Mouse (Mus musculus) retina, embryonic 14.5 days (tissue): ENCODE data around the gene Cbarp.
A peak's percentile ranks its signal among the peaks of the same experiment; 100 is the strongest.

Source experiments
- DNase-seq: peaks from one replicate; pipeline ENCODE4 v3.0.0-alpha.2; 2015; ENCODE audit warnings: low spot score

The Cbarp gene

DNA sequence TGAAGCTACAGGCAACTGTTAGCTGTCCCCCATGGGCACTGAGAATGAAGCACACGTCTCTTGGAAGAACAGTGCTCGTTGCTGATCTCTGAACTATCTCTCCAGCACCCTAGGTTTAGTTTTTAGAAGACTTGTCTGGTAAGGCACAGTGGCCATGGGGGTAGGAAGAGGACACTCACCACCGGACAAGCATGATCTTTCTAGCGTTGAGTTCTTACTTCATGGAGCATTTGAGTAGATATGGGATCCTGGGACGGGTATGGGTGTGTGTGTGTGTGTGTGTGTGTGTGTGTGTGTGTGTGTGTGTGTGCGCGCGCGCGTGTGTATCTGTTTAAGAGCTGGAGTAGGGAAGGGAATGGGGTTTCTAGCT lies at the start of gene Cbarp:
Gene Cbarp (minus strand): TSS at position 170 of the 370 bp plus-strand sequence.
- DNase-seq: no peak

DNA sequence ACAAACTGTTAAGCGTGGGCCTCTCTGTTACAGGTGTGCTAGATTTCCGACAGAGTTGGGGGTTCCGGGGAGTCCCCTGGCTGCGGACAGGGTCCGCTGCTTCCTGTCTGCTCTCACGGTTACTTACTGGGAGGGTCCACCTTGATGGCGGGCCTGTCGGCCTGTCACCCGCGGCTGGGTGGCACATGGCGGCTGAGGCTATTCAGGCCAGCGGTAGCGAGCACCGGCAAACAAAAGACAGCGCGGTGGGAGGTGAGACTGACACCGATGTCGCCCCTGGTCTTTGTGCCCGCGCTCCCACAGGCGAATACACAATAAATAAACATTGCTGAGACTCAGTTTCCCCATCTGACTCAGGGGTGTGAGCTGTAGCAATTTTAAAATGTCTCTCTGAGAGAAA lies 49.4 kb upstream of the Cbarp start:
- peak; percentile 66 for DNase-seq

DNA sequence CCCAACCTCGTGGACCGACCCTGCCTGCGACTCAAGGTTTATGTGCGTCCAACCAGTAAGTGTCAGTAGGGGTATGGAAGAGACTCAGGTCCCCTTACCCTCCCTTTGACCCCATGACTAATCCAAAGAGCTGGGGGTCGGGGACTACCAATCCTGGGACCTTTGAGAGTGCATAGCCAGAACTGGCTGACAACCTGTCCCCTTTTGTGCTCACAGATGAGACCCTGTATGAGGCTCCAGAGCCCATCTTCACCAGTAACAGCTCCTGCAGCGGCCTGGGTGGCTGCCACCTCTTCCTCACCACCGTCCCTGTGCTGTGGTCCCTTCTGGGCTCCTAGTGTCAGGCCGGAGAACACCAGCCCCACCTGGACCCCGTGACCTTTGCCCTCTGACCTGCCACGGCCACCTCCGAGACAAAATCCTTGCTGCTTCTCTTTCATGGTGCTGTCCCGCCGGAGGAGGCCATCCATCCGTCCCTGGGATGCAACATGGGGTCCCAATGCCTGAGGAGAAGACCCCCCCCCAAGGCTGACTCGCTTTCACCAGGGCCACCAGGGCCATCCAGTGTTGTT lies 47.9 kb upstream of the Cbarp start:
- DNase-seq: no peak

DNA sequence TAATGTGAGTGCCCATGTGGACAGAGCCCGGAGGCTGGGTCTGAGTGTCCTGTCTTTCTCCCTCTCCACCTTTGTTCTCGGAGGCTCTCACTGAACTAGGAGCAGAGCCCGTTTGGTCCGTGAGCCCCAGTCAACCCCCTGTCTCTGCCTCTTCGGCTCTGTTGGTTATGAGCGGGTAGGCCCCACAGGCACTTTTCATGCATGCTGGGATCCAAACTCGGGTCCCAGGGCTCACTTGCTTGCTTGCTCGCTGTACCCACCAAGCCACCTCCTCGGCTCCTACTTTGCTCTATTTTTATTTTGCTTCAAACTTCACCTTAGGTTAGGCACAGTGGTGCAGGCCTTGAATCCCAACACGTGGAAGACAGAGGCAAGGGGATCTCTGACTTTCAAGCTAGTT lies 47.1 kb upstream of the Cbarp start:
- DNase-seq: no peak

GRCm38 (mm10) chr10:80186649-80187048 lies 46.0 kb upstream of the Cbarp start:
- DNase-seq: no peak

DNA sequence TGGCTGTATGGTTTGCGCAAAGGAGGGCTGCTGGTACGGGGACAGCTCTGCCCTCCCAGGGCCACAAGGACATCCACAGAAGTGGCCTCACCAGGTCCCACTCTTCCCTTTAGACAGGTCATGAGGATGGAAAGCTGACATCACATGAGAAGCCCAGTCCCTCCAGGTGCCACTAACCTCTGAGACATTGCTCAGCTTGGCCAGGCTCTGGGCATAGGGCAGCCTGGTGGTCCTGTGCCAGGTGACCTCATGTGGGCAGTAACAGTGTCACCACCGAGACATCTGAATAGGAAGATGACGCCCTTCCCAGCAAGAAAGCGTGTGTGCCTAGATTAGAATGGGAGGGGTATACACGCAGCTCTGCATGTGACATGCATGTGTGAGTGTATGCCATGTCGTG lies 41.9 kb upstream of the Cbarp start:
- DNase-seq: no peak

GRCm38 (mm10) chr10:80180823-80181222 lies 40.2 kb upstream of the Cbarp start:
- no peak for DNase-seq

DNA sequence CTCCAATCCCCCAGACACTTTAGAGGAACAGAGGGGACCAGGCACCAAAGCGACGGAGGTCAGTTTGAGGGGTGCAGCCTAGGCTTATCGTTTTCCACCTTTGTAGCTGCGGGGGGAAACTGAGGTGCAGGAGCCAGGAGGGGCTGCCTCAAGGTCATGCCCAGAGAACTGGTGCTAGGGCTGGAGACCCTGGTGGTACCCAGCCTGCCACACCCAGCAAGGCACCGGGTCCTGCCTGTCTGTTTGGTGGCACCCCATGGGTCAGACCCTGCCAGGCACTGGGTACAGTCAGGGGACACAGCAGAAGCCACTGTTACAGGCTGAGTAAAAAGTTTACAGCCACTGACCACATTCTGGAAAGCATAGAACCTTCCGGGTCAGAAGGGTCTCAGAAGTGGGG lies 39.7 kb upstream of the Cbarp start:
- no peak for DNase-seq

GRCm38 (mm10) chr10:80179068-80180051 lies 38.7 kb upstream of the Cbarp start, which contains the start of gene Efna2:
Gene Efna2, plus strand, starts transcription at chr10:80179482.
- DNase-seq: peak; percentile 74

DNA sequence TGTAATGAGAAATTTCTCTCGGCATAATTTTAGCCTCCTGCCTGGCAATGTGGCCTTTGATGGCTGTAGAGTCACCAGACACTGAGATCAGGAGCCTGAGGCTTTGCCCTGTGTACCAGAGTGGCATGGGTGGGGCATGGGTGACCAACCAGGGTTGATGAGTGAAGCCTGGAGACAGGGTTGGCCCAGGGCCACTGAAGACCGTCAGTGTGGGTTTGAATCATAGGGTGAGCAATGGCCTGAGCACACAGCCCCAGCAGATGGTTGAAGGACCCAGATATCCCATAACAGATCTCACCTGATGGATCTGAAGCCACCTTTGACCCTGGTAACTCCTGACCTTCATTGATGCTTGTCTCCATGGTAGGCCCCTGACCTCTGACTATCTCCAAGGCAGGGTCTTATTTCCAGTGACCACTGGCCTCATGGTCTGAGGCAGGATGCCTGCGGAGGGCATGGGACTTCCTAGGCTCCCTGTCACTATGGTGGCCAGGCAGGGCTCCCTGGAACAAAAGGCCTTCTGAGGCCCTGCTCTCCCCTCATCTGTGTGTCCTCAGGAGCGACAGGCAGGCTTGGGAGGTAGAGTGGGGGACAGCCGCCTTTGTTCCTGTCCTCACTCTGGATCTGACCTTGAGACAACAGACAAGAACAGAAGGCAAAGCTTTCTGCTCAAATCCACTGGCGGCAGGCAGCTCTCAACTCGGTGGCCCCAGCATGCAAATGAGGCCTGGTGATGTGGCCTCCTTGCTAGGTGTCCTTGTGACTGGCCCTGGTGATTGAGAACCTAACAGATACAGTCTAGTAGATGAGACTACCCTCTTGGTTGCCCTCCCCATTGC lies 37.0 kb upstream of the Cbarp start:
- no peak for DNase-seq

DNA sequence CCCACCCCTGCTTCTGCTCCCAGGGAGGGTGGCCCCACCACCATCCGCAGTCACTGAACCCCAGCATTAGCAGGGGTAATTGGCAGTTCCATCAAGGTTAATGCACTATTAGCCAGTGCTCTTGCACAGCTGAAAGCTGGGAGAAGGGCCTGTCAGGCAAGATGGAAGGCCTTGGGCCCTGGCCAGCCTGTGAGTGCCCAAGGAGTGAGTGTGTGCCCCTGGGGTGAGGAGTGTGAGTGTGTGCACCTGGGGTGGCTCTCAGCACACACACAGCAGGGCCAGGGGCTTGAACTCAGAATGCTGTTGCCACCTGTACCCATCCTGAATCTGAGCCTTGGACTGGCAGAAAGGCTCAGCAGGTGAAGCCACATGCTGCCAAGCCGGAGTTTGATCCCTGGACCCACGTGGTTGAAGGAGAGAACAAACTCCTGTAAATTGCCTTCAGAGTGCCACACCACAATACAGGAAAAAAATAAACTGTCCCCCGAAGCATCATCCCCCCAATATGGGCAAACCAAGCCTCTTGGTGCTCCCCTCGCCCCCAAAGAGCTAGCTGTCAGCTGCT lies 35.7 kb upstream of the Cbarp start:
- no peak for DNase-seq

- peak; percentile 81 for DNase-seq
Observed at GRCm38 (mm10) chr10:80175536-80176269, 35.1 kb upstream of the Cbarp start.

GRCm38 (mm10) chr10:80174705-80175104 lies 34.1 kb upstream of the Cbarp start:
- peak; percentile 79 for DNase-seq

DNA sequence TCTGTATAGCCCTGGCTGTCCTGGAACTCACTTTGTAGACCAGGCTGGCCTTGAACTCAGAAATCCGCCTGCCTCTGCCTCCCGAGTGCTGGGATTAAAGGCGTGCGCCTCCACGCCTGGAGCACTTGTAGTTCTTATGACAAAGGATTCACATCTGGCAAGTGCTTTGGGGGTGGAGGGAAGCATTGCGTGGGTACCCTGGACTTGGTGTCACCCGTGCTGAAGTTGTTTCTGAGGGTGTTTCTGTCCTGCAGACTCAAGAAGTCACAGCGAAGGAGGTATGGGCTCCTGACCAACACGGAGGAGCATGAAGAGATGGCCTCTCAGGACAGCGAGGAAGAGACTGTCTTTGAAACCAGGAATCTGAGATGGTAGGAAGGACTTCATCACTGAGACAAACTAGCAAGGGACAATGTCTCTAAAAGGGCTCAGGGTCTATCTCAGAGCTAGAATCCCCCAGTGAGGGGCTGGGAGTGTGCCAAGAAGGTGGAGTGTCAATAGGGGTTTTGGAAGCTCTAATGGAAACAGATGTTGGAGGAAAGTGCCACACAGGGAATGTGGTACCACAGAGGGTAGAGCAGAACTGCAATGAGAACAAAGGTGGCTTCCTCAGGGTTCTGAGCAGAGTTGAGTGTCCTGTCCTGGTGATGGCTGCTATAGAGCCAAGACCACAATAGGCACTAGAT lies 33.5 kb upstream of the Cbarp start:
- DNase-seq: no peak

DNA sequence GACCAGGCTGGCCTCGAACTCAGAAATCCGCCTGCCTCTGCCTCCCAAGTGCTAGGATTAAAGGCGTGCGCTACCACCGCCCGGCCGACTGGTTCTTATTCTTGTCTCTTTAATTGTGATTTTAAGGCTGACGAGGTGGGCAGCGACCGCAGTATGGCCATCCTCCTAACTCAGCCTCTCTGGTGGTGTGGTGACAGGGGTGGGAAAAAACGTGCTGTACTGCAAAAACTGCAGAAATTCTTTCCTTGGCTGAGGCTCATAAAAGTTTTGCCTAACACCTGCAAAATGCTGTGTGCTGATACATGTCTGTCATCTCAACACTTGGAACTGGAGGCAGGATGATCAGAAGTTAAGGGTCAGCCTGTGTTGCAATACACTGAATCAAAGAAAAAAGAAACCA lies 32.7 kb upstream of the Cbarp start:
- no peak for DNase-seq

GRCm38 (mm10) chr10:80172527-80173292 lies 32.1 kb upstream of the Cbarp start, which contains the start of gene 1600002K03Rik:
Gene 1600002K03Rik, plus strand, starts transcription at chr10:80172944.
- DNase-seq: peak; percentile 79

GRCm38 (mm10) chr10:80171760-80172526 lies 31.3 kb upstream of the Cbarp start:
- DNase-seq: no peak

GRCm38 (mm10) chr10:80171252-80171651 lies 30.6 kb upstream of the Cbarp start:
- no peak for DNase-seq

DNA sequence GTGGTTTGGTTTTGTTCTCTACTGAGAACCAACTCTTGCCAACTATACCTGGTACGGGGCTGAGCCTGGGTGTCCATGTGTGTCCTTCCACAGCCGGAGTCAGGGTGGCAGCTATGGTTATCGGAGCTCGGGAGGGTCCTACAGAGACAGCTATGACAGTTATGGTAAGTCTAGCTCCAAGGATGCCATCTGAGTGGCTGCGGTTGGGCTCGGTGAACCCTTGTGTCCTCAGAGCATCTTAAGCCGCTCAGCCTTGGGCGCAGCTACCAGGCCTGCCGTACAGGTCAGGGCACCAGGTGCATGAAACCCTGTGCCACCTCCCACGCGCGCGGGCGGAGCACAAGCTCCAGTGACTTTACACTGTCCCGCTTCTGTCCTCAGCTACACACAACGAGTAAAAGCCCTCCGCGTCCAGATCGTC lies 30.0 kb upstream of the Cbarp start:
- no peak for DNase-seq
